Mouse (Mus musculus): Measurements from ENCODE around the gene Odr4. TPM values are rescaled to one million over a fixed set of nuclear protein-coding genes. Genes with fewer than 3 reads are reported as not detected.

Gene Odr4
- total RNA-seq, 2 experiments from 2014 or later, result 55.4 to 60.7 TPM

GRCm38 (mm10) chr1:150319205-150319604 is 73.7 kb downstream of the Odr4 start, which contains the start of gene Pdc:
Gene Pdc, plus strand, starts transcription at chr1:150319417.
- DNase-seq (ENCODE audit: extremely low spot score in 1 of 2, low spot score in 1 of 2), result no peak

Other genes with a start within 250 kb of the Odr4 start
- not detected for gene Pdc, start 73.7 kb downstream of the Odr4 start, total RNA-seq (2021)
- 100 to 1,000 TPM; 108 to 117 TPM for gene Tpr, start 242 bp downstream of the Odr4 start, total RNA-seq (2021)
- 1 to 10 TPM in 1 of 2 experiments, under 1 TPM in 1; 0.77 to 1.0 TPM for gene Prg4, start 73.1 kb upstream of the Odr4 start, total RNA-seq (2021)